Mouse (Mus musculus) layer of hippocampus, adult 9-11 months (tissue): ENCODE measurements around the gene Stoml3.

ENCODE experiments used
- DNase-seq: peaks from one replicate; pipeline ENCODE4 v3.0.0; 2022

The Stoml3 gene

DNA sequence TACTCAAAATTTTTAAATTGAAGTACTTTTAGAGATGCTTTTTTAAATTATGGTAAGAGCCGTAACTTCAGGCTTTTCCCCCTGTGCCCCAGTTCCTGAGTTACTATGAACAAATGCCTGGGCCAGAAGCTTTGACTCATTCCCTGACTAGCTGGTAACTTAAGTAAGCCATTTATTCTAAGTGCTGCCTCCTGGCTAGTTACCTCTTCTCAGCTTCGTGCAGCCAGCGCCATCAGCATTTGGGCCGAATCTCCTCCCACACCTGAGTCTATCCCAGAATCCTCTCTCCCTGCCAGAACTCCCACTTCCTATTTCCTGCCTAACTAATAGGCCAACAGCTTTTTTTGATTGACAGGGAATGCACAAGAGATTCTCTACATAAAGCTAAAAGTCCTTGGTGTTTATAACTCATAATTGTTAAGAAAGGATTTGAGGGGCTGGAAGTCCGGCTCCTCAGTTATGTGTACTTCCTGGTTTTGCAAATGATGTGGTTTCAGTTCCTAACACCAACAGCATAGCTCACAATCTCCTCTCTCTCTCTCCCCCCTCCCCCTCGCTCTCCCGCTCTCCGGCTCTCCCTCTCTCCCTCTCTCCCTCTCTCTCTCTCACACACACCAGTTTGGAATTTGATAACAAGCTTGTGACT, 4.9 kb upstream of the Stoml3 start:
- DNase-seq = no peak

- DNase-seq = no peak
Measured at GRCm38 (mm10) chr3:53486561-53486960, 1.9 kb upstream of the Stoml3 start.

- DNase-seq = no peak
Measured at GRCm38 (mm10) chr3:53486996-53487576, 1.4 kb upstream of the Stoml3 start.

GRCm38 (mm10) chr3:53498351-53498905, 10.0 kb downstream of the Stoml3 start:
- no peak for DNase-seq

DNA sequence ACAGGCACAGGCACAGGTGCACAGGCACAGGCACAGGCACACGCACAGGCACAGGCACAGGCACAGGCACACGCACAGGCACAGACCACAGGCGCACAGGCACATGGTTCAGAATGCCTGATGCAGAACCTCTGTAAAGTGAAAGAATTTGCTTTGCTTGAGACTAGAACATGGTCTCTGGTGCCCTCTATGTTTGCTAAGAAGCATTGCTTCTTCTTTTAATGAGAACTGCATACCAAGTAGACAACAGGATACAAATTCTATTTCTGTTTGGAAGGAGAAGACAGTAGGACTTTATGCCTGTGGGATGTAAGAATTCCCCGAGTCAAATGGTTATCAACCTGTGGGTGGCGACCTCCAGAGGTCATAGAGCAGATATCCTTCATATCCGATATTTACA, 14.0 kb downstream of the Stoml3 start:
- no peak for DNase-seq

DNA sequence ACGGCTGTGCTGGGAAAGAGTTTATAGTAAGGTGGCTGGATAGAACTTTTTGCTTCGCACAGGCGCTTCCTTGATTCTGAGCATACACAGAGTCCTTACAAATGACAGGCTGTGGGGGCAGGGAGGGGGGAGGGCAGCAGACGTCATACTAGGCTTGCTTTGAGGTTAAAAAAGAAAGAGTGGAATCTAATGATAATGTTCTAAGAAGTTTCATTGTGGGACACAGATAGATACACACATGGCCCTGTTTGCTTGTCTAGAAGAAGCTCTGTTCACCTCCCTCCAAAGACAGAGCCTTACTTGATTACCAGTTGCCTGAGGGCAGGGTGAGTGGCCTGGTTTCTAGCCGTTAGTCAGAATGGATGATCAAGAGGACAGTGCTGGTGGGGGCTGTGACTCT, 24.6 kb downstream of the Stoml3 start:
- DNase-seq = no peak

DNA sequence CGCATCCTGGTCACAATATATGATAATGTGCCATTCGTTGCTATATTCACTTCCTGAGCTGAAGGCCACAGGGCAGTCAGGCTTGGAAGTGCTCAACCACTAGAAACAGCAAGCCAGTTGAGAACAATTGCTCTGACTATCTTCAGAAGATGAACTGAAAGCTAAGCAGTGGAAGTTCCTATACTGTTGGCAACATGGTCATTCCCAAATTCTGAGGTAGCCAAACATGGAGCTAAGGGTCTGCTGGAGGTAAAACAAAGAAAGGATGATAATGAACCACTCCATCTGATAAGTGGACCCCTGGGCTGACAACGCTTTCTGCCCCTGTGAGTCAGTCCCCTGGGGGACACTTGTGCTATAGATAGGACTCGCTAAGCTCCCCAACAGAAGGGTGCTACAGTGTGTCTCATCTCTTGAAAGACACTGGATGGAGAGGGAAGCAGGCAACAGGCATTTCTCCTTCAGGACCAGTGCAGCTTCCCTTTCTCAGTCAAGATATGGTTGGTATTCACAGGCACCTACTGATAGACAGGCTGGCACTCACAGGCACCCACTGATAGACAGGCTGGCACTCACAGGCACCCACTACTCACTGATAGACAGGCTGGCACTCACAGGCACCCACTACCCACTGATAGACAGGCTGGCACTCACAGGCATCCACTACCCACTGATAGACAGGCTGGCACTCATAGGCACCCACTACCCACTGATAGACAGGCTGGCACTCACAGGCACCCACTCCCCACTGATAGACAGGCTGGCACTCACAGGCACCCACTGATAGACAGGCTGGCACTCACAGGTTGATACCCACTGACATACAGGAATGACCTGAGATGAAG, 26.0 kb downstream of the Stoml3 start:
- DNase-seq = no peak

DNA sequence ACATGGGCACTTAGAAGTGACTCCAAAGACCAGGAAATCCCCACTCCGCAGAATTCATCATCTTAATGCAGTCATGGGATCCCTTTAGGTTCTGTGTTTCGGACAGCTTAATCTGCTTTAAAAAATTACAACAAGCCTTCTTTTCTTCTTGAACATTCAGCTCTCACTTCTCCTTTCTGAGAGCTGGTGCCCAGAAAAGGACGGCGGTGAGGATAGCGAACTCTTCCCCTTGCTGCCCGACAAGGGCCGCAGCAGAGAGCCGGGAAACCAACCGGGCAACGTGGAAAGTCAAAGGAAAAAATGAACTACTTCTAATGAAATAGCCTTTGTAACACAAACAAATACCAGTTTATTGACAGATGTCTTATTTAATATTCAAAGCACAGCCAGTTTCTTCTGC, 34.3 kb downstream of the Stoml3 start:
- no peak for DNase-seq

GRCm38 (mm10) chr3:53525737-53526136, 37.3 kb downstream of the Stoml3 start:
- DNase-seq = peak; percentile 86

DNA sequence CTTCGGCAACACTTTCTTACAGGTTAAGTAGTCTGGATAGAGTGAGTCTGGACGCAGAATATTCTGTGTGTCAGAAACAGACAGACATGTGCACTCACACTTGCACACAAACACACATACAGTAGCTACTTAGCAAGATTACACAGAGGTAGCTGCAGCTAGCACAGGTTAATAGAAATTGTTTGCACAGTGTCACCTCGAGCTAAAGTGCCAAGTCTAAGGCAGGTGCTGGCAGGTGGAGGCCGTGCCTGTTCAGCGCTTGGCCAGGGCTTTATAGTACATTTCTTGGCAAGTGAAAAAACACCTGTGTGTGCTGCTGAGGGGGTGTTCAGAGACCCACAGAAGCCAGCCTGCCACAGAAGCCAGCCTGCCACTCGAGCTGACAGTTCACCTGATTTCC, 41.9 kb downstream of the Stoml3 start:
- no peak for DNase-seq

DNA sequence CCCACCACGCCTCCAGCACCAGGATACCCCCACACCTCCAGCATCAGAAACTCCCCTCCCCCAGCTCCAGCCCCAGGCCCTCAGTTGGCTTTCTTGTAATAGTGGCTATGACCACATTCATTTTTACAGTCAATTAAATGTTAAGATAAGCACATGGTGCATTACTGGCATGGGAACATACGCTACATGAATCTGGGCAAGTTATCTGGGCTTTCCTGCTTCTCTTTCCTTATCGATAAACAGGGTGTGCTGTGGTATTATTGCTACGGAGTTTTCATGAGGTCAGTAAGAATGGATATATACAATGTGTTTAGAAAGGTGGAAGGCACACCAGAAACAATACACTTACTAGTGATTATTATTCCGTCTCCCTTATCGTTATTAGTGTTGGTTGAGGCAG, 43.6 kb downstream of the Stoml3 start:
- no peak for DNase-seq

DNA sequence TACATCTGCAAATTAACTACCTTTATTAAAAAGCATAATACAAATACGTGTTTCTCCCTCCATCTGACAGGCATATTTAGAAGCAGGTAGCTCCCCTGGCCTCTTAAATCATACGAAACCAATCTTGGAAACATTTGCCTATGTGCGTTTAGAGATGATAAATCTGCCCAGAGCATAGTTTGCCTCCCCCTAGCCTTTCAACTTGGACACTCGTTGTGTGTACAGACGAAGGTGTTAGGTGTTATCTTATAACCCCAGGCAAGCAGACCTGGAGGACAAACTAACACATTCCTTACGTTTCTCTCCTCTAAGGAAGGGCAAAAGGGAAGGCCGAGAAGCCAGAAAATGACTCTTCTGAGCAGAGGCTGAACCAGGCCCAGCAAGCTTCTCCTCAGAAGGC, 64.2 kb downstream of the Stoml3 start:
- DNase-seq = no peak

- DNase-seq = no peak
Measured at GRCm38 (mm10) chr3:53555031-53555952, 66.8 kb downstream of the Stoml3 start.

- DNase-seq = no peak
Measured at GRCm38 (mm10) chr3:53557388-53558214, 69.1 kb downstream of the Stoml3 start.
